Comparison of ENCODE assay signal across 8 mouse cellular contexts in the genomic region with DNA sequence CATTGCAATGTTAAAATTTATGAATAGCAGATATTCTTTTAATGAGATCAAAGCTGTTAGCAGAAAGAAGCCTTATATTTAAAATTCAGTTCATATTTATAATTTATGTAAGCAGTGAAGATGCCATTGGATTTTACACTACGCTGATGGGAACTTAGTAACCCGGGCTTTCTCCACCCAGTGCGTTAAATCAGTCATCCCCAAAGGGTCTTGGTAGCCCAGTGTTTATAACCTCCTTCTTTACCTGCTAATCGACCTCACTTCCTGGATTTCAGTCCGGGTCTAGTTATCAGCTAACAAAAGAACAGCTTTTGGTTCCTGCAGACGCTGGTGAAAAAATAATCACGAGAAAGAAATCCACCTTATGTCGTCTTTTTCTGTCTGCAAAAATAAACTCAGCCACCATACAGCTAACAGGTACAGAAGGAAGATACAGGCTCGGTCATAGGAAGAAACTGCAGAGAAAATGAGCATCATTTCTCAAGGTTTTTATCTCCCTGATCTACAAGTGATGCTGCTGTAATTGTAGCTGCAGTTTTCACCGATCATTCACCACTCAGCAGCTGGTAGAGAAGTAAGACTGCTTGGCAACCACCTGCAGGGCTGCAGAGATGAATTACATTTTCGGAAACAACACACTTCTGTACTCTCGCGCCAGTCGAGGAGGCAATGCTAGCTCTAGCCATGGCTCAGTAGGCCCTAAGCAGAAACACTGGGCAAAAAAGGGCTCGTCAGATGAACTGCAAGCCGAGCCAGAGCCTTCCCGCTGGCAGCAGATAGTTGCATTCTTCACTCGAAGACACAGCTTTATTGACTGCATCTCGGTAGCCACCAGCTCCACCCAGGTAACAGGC.
DNase-seq lines count a peak whose midpoint lies in the region; ATAC-seq lines count a peak whose summit lies in the region.
"Had no signal": no experiment of that assay in that cellular context is flagged by ENCODE, and none has a peak within 500 bp of the region (broad histone marks: within the 10 kb centered on the region; RNA-seq: fewer than 3 reads in every experiment).

No protein-coding gene starts in this region.

- no peaks in the 10 kb centered on the region for H3K27me3 ChIP-seq in neural tube, embryonic 14.5 days (ENCODE audit: control insufficient read depth, insufficient read depth, low read length)
- H3K27me3 ChIP-seq: neural tube, embryonic 12.5 days had no signal

- no peaks in the 10 kb centered on the region for H3K9me3 ChIP-seq in neural tube, embryonic 14.5 days (ENCODE audit: control insufficient read depth, low read length)
- H3K9me3 ChIP-seq: neural tube, embryonic 12.5 days had no signal

- no peak overlapping the region for H3K4me2 ChIP-seq in neural tube, embryonic 14.5 days (ENCODE audit: low read depth, low read length)
- H3K4me2 ChIP-seq: neural tube, embryonic 12.5 days had no signal

- 66% methylated on average over 19 of the region's 19 CpGs for WGBS in neural tube, embryonic 14.5 days

- peak; percentile 87 for DNase-seq in brain, adult 2 months (ENCODE audit: low read depth, low spot score)
- DNase-seq in cerebellum, postnatal 14 days, result peak; percentile 56 to 69
- peak; percentile 44 to 71 for DNase-seq in layer of hippocampus, adult 18-20 months (ENCODE audit: low spot score in 2 of 2)
- no peak for DNase-seq in adrenal gland, adult 2 months
- no peak for DNase-seq in urinary bladder, postnatal 14 days (ENCODE audit: low spot score)
- no peak for DNase-seq in ovary, postnatal 10 days (ENCODE audit: low spot score)

- 0 out of 2 replicates have a peak overlapping the region, but pooled peaks have one; percentile 17 for H3K9ac ChIP-seq in neural tube, embryonic 14.5 days (replicated peaks; ENCODE audit: low read depth, low read length)
- H3K9ac ChIP-seq: neural tube, embryonic 12.5 days had no signal

- H3K36me3 ChIP-seq in neural tube, embryonic 14.5 days (ENCODE audit: control insufficient read depth, insufficient read depth, low read length), result no peaks in the 10 kb centered on the region
- H3K36me3 ChIP-seq: neural tube, embryonic 12.5 days had no signal

- ATAC-seq in neural tube, embryonic 14.5 days (ENCODE audit: low read depth), result no peak

- no peaks in the 10 kb centered on the region for H3K4me1 ChIP-seq in neural tube, embryonic 14.5 days (ENCODE audit: control insufficient read depth, insufficient read depth, low read length)
- H3K4me1 ChIP-seq: neural tube, embryonic 12.5 days had no signal

- H3K27ac ChIP-seq in neural tube, embryonic 14.5 days (ENCODE audit: low read depth, low read length), result peak overlapping the region; percentile 1; the same call in 1 of the 2 replicates
- H3K27ac ChIP-seq: neural tube, embryonic 12.5 days had no signal

- H3K4me3 ChIP-seq in neural tube, embryonic 14.5 days (ENCODE audit: low read depth, low read length), result no peak overlapping the region
- H3K4me3 ChIP-seq: neural tube, embryonic 12.5 days had no signal

Comparison
In these comparisons a context has a peak if more than half of its experiments do, and no peak if none do; other contexts are left out.
1. DNase-seq: peak in brain, adult 2 months (single experiment), cerebellum, postnatal 14 days (2 of 2) and layer of hippocampus, adult 18-20 months (2 of 2); none in adrenal gland, adult 2 months (single experiment), urinary bladder, postnatal 14 days (single experiment) and ovary, postnatal 10 days (single experiment).